Mouse (Mus musculus): ENCODE results near the gene Cldn19. TPM values are rescaled to one million over a fixed set of nuclear protein-coding genes. Genes with fewer than 3 reads are reported as not detected.
"Not testable (repeated sequence)": the region's sequence is repeated elsewhere in the genome, so short reads cannot be mapped to it uniquely, and the experiment has no call there.

Cldn19 gene
- polyA plus RNA-seq, 1 experiment from 2014 or later: 1.3 TPM

GRCm38 (mm10) chr4:119257083-119257482 is 1.9 kb downstream of the Cldn19 start:
- H3K4me1 ChIP-seq (replicated peaks): peaks cover 22% of the 10 kb centered on the region
- H3K4me2 ChIP-seq (replicated peaks): no peak overlapping the region
- WGBS: 82% methylated on average over 6 of the region's 6 CpGs
- no peaks in the 10 kb centered on the region for H3K36me3 ChIP-seq
- no peaks in the 10 kb centered on the region for H3K27me3 ChIP-seq
- no peak overlapping the region for H3K27ac ChIP-seq
- H3K9ac ChIP-seq (replicated peaks): no peak overlapping the region
- no peak for ATAC-seq
- H3K4me3 ChIP-seq (replicated peaks): no peak overlapping the region
- H3K9me3 ChIP-seq: no peaks in the 10 kb centered on the region

DNA sequence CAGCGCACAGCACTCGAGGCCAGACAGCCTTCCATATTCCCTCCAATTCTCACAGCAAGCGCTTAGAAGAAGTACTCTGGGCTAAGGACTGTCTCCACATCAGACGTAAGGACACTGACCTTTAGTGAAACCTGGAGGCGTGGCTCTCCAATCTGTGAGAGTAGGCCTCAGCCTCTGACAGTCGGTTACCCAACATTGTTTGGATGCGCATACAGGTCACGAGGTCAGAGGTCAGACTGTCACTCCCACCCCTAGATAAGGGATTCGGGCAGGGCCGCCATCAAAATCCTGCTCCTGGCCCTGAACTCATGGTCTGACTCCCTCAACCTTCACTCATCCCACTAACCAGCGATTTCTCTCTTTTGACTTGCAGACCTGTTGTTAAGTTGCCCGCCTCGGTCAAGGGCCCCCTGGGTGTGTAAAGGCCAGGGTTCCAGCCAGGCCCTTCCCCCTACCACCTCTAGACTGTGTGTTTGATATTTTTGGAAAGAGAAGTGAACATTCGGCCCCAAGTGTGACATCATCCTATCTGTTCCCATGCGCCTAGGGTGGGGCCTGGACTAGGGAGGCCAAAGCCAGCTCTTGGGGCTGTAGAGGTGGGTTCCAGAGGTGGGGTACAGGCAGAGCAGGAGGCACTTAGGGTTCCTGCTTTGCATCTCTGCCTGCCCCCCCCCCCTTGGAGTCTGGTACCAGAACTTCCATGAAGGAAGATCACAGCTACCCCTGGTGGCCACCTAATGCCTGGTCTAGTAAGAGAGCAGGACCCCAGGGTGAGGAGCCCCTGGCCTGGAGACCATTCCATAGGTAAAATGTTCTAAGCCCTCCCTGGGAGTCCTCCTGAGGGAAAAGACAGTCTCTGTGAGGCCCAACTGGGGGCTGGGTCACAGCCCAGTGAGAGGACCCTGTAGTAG is 4.4 kb downstream of the Cldn19 start:
- ATAC-seq: no peak
- Histone ChIP-seq H3K9me3 (no peaks in the 10 kb centered on the region), H3K4me1 (replicated peaks) (peaks cover 11% of the 10 kb centered on the region)

GRCm38 (mm10) chr4:119261087-119261713 is 6.0 kb downstream of the Cldn19 start:
- WGBS: 71% methylated on average over 7 of the region's 7 CpGs
- H3K27ac ChIP-seq: no peak overlapping the region
- no peaks in the 10 kb centered on the region for H3K27me3 ChIP-seq
- ATAC-seq: no peak
- no peak overlapping the region for H3K4me2 ChIP-seq (replicated peaks)
- no peaks in the 10 kb centered on the region for H3K36me3 ChIP-seq
- no peak overlapping the region for H3K9ac ChIP-seq (replicated peaks)
- H3K9me3 ChIP-seq: no peaks in the 10 kb centered on the region
- no peaks in the 10 kb centered on the region for H3K4me1 ChIP-seq (replicated peaks)
- no peak overlapping the region for H3K4me3 ChIP-seq (replicated peaks)

More for the DNA sequence above, 4.4 kb downstream of the Cldn19 start:
- no peak overlapping the region for H3K4me3 ChIP-seq (replicated peaks)
- H3K36me3 ChIP-seq: no peaks in the 10 kb centered on the region
- H3K27me3 ChIP-seq: no peaks in the 10 kb centered on the region
- 84% methylated on average over 15 of the region's 15 CpGs for WGBS
- no peak overlapping the region for H3K9ac ChIP-seq (replicated peaks)
- H3K4me2 ChIP-seq (replicated peaks): no peak overlapping the region
- no peak overlapping the region for H3K27ac ChIP-seq

GRCm38 (mm10) chr4:119262483-119262882 is 7.3 kb downstream of the Cldn19 start:
- Histone ChIP-seq H3K9ac (replicated peaks) (no peak overlapping the region), H3K4me1 (replicated peaks) (no peaks in the 10 kb centered on the region), H3K4me2 (replicated peaks) (no peak overlapping the region), H3K36me3 (no peaks in the 10 kb centered on the region), H3K27me3 (no peaks in the 10 kb centered on the region), H3K4me3 (replicated peaks) (no peak overlapping the region), H3K9me3 (no peaks in the 10 kb centered on the region), H3K27ac (no peak overlapping the region)
- 94% methylated on average over 5 of the region's 5 CpGs for whole genome bisulfite sequencing
- no peak for ATAC-seq

DNA sequence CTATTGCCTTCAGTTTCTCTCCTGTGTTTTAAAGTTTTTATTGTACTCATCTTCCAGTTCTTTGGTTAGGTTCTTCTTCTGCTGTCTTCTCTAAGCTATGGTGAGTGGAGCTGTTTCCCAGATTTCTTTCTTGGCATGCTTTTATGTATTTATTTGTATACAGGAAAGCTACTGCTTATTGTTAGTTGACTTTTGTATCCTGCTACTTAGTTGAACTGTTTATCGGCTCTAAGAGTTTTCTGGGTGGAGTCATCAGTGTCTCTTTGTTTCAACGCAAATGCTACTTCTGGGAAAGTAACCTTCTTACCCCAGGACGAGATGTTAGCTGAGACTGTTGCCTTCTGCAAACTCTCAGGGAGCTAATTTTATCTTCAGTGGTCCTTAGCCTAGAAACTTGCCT is 8.2 kb downstream of the Cldn19 start:
- no peak overlapping the region for H3K4me2 ChIP-seq (replicated peaks)
- H3K27ac ChIP-seq: no peak overlapping the region
- no peaks in the 10 kb centered on the region for H3K4me1 ChIP-seq (replicated peaks)
- H3K36me3 ChIP-seq: 0 out of 2 replicates have a peak, but pooled peaks cover 6% of the 10 kb centered on the region
- H3K4me3 ChIP-seq (replicated peaks): no peak overlapping the region
- no peaks in the 10 kb centered on the region for H3K27me3 ChIP-seq
- 80% methylated on average over 3 of the region's 3 CpGs for WGBS
- no peaks in the 10 kb centered on the region for H3K9me3 ChIP-seq
- H3K9ac ChIP-seq (replicated peaks): no peak overlapping the region
- no peak for ATAC-seq

DNA sequence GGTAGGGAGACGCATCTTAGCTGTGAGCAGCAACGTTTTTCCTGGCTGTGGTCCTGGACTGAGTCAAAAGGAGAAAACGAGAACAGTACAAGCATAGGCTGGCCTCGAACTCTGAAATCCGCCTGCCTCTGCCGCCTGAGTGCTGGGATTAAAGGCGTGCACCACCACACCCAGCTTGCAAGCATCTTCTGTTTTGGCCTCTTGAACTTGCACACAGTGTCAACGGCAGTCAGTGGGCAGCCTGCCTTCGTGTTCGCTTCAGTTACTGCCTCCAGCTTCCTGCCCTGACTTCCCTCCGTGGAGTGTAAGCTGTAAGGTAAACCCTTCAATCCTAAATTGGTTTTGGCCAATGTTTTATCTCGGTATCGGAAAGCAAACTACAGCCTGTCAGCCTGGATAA is 11.4 kb downstream of the Cldn19 start:
- Histone ChIP-seq H3K4me2 (replicated peaks) (no peak overlapping the region), H3K27me3 (no peaks in the 10 kb centered on the region), H3K36me3 (peaks cover 33% of the 10 kb centered on the region), H3K27ac (no peak overlapping the region), H3K9ac (replicated peaks) (no peak overlapping the region), H3K4me3 (replicated peaks) (no peak overlapping the region), H3K4me1 (replicated peaks) (no peaks in the 10 kb centered on the region), H3K9me3 (no peaks in the 10 kb centered on the region)
- WGBS: 79% methylated on average over 13 of the region's 13 CpGs
- ATAC-seq: no peak

- H3K4me3 ChIP-seq (replicated peaks): no peak overlapping the region
- H3K9ac ChIP-seq (replicated peaks): no peak overlapping the region
- H3K4me2 ChIP-seq (replicated peaks): no peak overlapping the region
- WGBS: 95% methylated on average over 1 of the region's 1 CpGs
- peaks cover 94% of the 10 kb centered on the region for H3K36me3 ChIP-seq
- no peaks in the 10 kb centered on the region for H3K27me3 ChIP-seq
- ATAC-seq: no peak
- H3K27ac ChIP-seq: no peak overlapping the region
- H3K9me3 ChIP-seq: no peaks in the 10 kb centered on the region
- no peaks in the 10 kb centered on the region for H3K4me1 ChIP-seq (replicated peaks)
Measured at GRCm38 (mm10) chr4:119274627-119275026, 19.4 kb downstream of the Cldn19 start.

DNA sequence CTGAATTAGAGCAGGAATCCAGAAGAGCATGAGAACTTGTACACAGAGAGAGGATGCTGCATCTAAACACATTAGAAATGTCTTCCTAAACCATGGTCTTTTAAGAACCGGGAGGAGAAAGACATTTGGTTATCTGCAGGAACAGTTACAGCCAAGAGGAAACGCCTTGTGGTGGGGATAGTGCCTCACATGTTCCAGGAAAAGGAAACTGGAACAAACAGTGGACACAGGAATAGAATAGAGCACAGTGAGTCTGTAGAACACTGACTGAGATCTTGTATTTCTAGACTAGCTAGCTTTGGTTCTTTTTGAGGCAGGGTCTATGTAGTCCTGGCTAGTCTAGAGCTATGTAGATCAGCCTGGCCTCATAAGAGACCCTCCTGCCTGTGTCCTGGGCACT is 20.0 kb downstream of the Cldn19 start:
- Histone ChIP-seq H3K4me3 (replicated peaks) (no peak overlapping the region), H3K27ac (no peak overlapping the region), H3K9me3 (no peaks in the 10 kb centered on the region), H3K36me3 (peaks cover 94% of the 10 kb centered on the region), H3K27me3 (no peaks in the 10 kb centered on the region), H3K9ac (replicated peaks) (no peak overlapping the region), H3K4me1 (replicated peaks) (no peaks in the 10 kb centered on the region), H3K4me2 (replicated peaks) (no peak overlapping the region)
- WGBS: 92% methylated on average over 2 of the region's 2 CpGs
- ATAC-seq: no peak

DNA sequence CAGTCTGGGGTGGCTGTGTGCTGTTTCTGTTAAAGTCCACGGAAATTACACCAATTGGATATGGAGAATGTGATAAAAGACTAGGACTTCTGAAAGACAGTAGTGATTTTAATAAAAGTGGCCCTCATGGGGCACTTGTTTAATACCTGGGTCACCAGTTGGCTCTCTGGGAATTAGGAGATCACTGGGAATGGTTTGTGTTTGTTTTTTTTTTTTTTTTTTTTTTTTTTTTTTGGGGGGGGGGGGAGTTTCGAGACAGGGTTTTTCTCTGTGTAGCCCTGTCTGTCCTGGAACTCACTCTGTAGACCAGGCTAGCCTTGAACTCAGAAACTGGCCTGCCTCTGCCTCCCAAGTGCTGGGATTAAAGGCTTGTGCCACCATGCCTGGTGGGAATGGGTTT is 20.5 kb downstream of the Cldn19 start:
- peaks cover 92% of the 10 kb centered on the region for H3K36me3 ChIP-seq

GRCm38 (mm10) chr4:119278784-119279183 is 23.6 kb downstream of the Cldn19 start:
- H3K4me3 ChIP-seq (replicated peaks); H3K4me2 ChIP-seq (replicated peaks); H3K9ac ChIP-seq (replicated peaks); H3K27ac ChIP-seq; H3K4me1 ChIP-seq (replicated peaks); ATAC-seq; H3K27me3 ChIP-seq; H3K9me3 ChIP-seq: not testable (repeated sequence)
- H3K36me3 ChIP-seq: peaks cover 92% of the 10 kb centered on the region
- WGBS: 90% methylated on average over 15 of the region's 15 CpGs

More for the DNA sequence above, 20.5 kb downstream of the Cldn19 start:
- H3K9me3 ChIP-seq: no peaks in the 10 kb centered on the region
- no peak overlapping the region for H3K9ac ChIP-seq (replicated peaks)
- H3K27me3 ChIP-seq: no peaks in the 10 kb centered on the region
- no peak overlapping the region for H3K4me3 ChIP-seq (replicated peaks)
- no peaks in the 10 kb centered on the region for H3K4me1 ChIP-seq (replicated peaks)
- WGBS: 89% methylated on average over 2 of the region's 2 CpGs
- H3K27ac ChIP-seq: no peak overlapping the region
- no peak for ATAC-seq
- no peak overlapping the region for H3K4me2 ChIP-seq (replicated peaks)

DNA sequence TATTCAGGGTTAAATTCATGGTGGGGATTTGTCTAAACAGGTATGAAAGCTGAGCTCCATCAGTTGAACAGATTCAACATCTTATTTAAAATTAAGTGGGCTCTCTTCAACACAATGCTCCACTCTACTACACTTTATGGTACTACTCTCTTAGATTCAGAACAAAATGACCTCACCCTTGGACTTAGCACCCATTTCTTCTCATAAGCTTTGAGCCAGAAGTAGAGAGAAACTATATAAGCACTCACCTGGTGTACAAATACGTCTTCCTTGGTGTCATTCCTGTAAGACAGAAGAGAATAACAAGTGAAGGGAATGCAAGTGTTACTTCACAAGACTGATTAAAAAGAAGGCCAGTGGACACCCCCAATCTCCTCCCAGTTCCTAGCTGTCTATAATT is 29.6 kb downstream of the Cldn19 start:
- H3K27ac ChIP-seq: no peak overlapping the region
- no peak overlapping the region for H3K9ac ChIP-seq (replicated peaks)
- no peaks in the 10 kb centered on the region for H3K9me3 ChIP-seq
- no peak overlapping the region for H3K4me2 ChIP-seq (replicated peaks)
- H3K36me3 ChIP-seq: peaks cover 47% of the 10 kb centered on the region
- no peak for ATAC-seq
- WGBS: 92% methylated on average over 1 of the region's 1 CpGs
- H3K4me3 ChIP-seq (replicated peaks): no peak overlapping the region
- H3K27me3 ChIP-seq: no peaks in the 10 kb centered on the region
- peaks cover 15% of the 10 kb centered on the region for H3K4me1 ChIP-seq (replicated peaks)

DNA sequence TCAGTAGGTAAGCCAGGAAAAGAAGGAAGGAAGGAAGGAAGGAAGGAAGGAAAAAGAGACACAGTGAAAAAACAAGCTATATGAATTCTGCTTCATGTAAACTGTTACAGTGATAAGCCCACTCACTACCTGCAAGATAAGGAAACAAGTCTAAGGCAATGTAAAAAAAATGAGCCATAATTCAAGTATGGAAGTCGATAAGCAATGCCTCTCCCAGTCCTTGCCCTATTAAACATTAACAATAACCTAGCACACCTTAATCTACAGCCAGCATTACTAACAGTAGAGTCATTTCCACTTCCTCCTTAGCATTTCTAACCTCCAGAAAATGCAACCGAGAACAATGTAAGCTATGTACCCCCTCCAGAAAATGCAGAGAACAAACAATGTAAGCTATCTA is 30.1 kb downstream of the Cldn19 start:
- H3K27me3 ChIP-seq: no peaks in the 10 kb centered on the region
- H3K9ac ChIP-seq (replicated peaks): no peak overlapping the region
- H3K4me1 ChIP-seq (replicated peaks): peaks cover 20% of the 10 kb centered on the region
- ATAC-seq: no peak
- WGBS: 91% methylated on average over 2 of the region's 2 CpGs
- no peak overlapping the region for H3K4me2 ChIP-seq (replicated peaks)
- H3K4me3 ChIP-seq (replicated peaks): no peak overlapping the region
- no peaks in the 10 kb centered on the region for H3K9me3 ChIP-seq
- H3K27ac ChIP-seq: no peak overlapping the region
- peaks cover 42% of the 10 kb centered on the region for H3K36me3 ChIP-seq
